Mouse (Mus musculus) liver, embryonic 16.5 days (tissue): ENCODE data around the gene Rsph1. TPM values are rescaled to one million over a fixed set of nuclear protein-coding genes. Genes with fewer than 3 reads are reported as not detected.

Experiments
- ATAC-seq: fragments of 200-750 bp; cut with Nextera tagmentation; 2 replicates; pipeline ENCODE4 v1.8.0; 2017; ENCODE audit warnings: low read depth, mild to moderate bottlenecking, moderate number of reproducible peaks, moderate library complexity
- H3K27ac ChIP-seq: fragments of 300-500 bp; sonication (generic); 2 replicates; pipeline ENCODE4 v1.5.1; 2014; ENCODE audit warnings: mild to moderate bottlenecking, low read length
- H3K27me3 ChIP-seq: fragments of 300-500 bp; sonication (generic); 2 replicates; pipeline ENCODE4 v1.6.1; 2014; ENCODE audit warnings: low read depth, low read length, mixed read lengths; ENCODE audit not compliant: control insufficient read depth, insufficient read depth
- H3K36me3 ChIP-seq: fragments of 300-500 bp; sonication (generic); 2 replicates; pipeline ENCODE4 v1.6.1; 2014; ENCODE audit warnings: mild to moderate bottlenecking; ENCODE audit not compliant: control insufficient read depth, insufficient read depth
- H3K4me1 ChIP-seq: fragments of 300-500 bp; sonication (generic); 2 replicates; pipeline ENCODE4 v1.6.1; 2014; ENCODE audit warnings: low read depth, low read length, mixed read lengths; ENCODE audit not compliant: control insufficient read depth
- H3K4me2 ChIP-seq: fragments of 300-500 bp; sonication (generic); 2 replicates; pipeline ENCODE4 v1.6.1; 2014; ENCODE audit warnings: low read depth, low read length, mixed read lengths
- H3K4me3 ChIP-seq: fragments of 300-500 bp; sonication (generic); 2 replicates; pipeline ENCODE4 v1.5.1; 2014; ENCODE audit warnings: low read depth, mild to moderate bottlenecking, low read length
- H3K9ac ChIP-seq: fragments of 300-500 bp; sonication (generic); 2 replicates; pipeline ENCODE4 v1.6.1; 2014; ENCODE audit warnings: low read depth, low read length
- H3K9me3 ChIP-seq: fragments of 300-500 bp; sonication (generic); replicated peaks from 2 replicates; pipeline ENCODE4 v1.6.1; 2016; ENCODE audit warnings: low read length; ENCODE audit not compliant: control insufficient read depth
- WGBS: fragments of 180-500 bp; shearing (Covaris S2); extraction: QIAGEN DNeasy Blood & Tissue Kit; methylation state at CpG from one replicate; pipeline ENCODE4 v1.1.7; 2014; ENCODE audit not compliant: insufficient replicate concordance; 5-methylcytosine and 5-hydroxymethylcytosine counted together
- polyA plus RNA-seq: library from polyadenylated mRNA; unstranded; fragments of >200 nt; fragmentation: Nextera tagmentation; extraction: Ambion mirVana; gene quantifications from 2 replicates; pipeline ENCODE4 v1.2.1, GENCODE M21; 2015

Gene Rsph1
- polyA plus RNA-seq, 1 experiment from 2014 or later = 0.19 TPM

GRCm38 (mm10) chr17:31258310-31258865 lies 18.8 kb downstream of the Rsph1 start:
- Histone ChIP-seq H3K4me2 (no peak overlapping the region), H3K4me1 (peaks cover 2% of the 10 kb centered on the region), H3K36me3 (no peaks in the 10 kb centered on the region), H3K4me3 (no peak overlapping the region), H3K27me3 (no peaks in the 10 kb centered on the region), H3K27ac (no peak overlapping the region), H3K9me3 (no peaks in the 10 kb centered on the region), H3K9ac (no peak overlapping the region)
- no peak for ATAC-seq
- WGBS = 67% methylated on average over 9 of the region's 9 CpGs

- Histone ChIP-seq H3K36me3 (no peaks in the 10 kb centered on the region), H3K9me3 (no peaks in the 10 kb centered on the region), H3K4me3 (no peak overlapping the region), H3K4me1 (peaks cover 2% of the 10 kb centered on the region), H3K27me3 (no peaks in the 10 kb centered on the region), H3K4me2 (no peak overlapping the region), H3K27ac (no peak overlapping the region), H3K9ac (no peak overlapping the region)
- WGBS = 74% methylated on average over 12 of the region's 12 CpGs
- no peak for ATAC-seq
These were observed 19.3 kb downstream of the Rsph1 start for GRCm38 (mm10) chr17:31257898-31258297.

- Histone ChIP-seq H3K4me1 (peaks cover 2% of the 10 kb centered on the region), H3K4me2 (no peak overlapping the region), H3K4me3 (no peak overlapping the region), H3K27me3 (no peaks in the 10 kb centered on the region), H3K9me3 (no peaks in the 10 kb centered on the region), H3K9ac (no peak overlapping the region), H3K27ac (no peak overlapping the region), H3K36me3 (no peaks in the 10 kb centered on the region)
- 37% methylated on average over 1 of the region's 1 CpGs for WGBS
- no peak for ATAC-seq
These were observed 20.0 kb downstream of the Rsph1 start for GRCm38 (mm10) chr17:31257149-31257548.

GRCm38 (mm10) chr17:31254463-31254931 lies 22.7 kb downstream of the Rsph1 start:
- no peaks in the 10 kb centered on the region for H3K4me1 ChIP-seq
- no peaks in the 10 kb centered on the region for H3K27me3 ChIP-seq
- no peaks in the 10 kb centered on the region for H3K9me3 ChIP-seq
- H3K27ac ChIP-seq = no peak overlapping the region
- no peaks in the 10 kb centered on the region for H3K36me3 ChIP-seq
- H3K9ac ChIP-seq = no peak overlapping the region
- WGBS = 19% methylated on average over 9 of the region's 9 CpGs
- H3K4me2 ChIP-seq = no peak overlapping the region
- peak; percentile 50; the same call in 1 of the 2 replicates for ATAC-seq
- no peak overlapping the region for H3K4me3 ChIP-seq

- H3K9me3 ChIP-seq = no peaks in the 10 kb centered on the region
- H3K36me3 ChIP-seq = no peaks in the 10 kb centered on the region
- ATAC-seq = no peak
- H3K27me3 ChIP-seq = no peaks in the 10 kb centered on the region
- H3K9ac ChIP-seq = no peak overlapping the region
- no peaks in the 10 kb centered on the region for H3K4me1 ChIP-seq
- WGBS = 56% methylated on average over 5 of the region's 5 CpGs
- no peak overlapping the region for H3K4me2 ChIP-seq
- H3K27ac ChIP-seq = no peak overlapping the region
- no peak overlapping the region for H3K4me3 ChIP-seq
These were observed 23.2 kb downstream of the Rsph1 start for GRCm38 (mm10) chr17:31253951-31254350.

GRCm38 (mm10) chr17:31247144-31247543 lies 30.0 kb downstream of the Rsph1 start:
- H3K4me1 ChIP-seq = no peaks in the 10 kb centered on the region; the same call in none of the 2 replicates
- H3K36me3 ChIP-seq = no peaks in the 10 kb centered on the region
- ATAC-seq = no peak
- 0 out of 2 replicates have a peak, but pooled peaks cover 4% of the 10 kb centered on the region for H3K9me3 ChIP-seq
- H3K27me3 ChIP-seq = no peaks in the 10 kb centered on the region
- no peak overlapping the region for H3K9ac ChIP-seq
- H3K27ac ChIP-seq = no peak overlapping the region
- H3K4me3 ChIP-seq = no peak overlapping the region
- 28% methylated on average over 5 of the region's 5 CpGs for WGBS
- no peak overlapping the region for H3K4me2 ChIP-seq

GRCm38 (mm10) chr17:31245321-31245720 lies 31.9 kb downstream of the Rsph1 start:
- Histone ChIP-seq H3K9ac (no peak overlapping the region), H3K4me3 (no peak overlapping the region), H3K27me3 (no peaks in the 10 kb centered on the region), H3K27ac (no peak overlapping the region), H3K4me1 (no peaks in the 10 kb centered on the region; the same call in none of the 2 replicates), H3K9me3 (0 out of 2 replicates have a peak, but pooled peaks cover 4% of the 10 kb centered on the region), H3K36me3 (no peaks in the 10 kb centered on the region; the same call in 1 of the 2 replicates), H3K4me2 (no peak overlapping the region)
- 0 out of 2 replicates have a peak, but pooled peaks have one; percentile 24 for ATAC-seq
- WGBS = 24% methylated on average over 5 of the region's 5 CpGs

GRCm38 (mm10) chr17:31242764-31243163 lies 34.4 kb downstream of the Rsph1 start:
- no peak for ATAC-seq
- Histone ChIP-seq H3K27me3 (no peaks in the 10 kb centered on the region), H3K9me3 (0 out of 2 replicates have a peak, but pooled peaks cover 4% of the 10 kb centered on the region), H3K4me3 (no peak overlapping the region), H3K4me2 (no peak overlapping the region), H3K4me1 (peaks cover 6% of the 10 kb centered on the region), H3K36me3 (no peaks in the 10 kb centered on the region; the same call in 1 of the 2 replicates), H3K27ac (no peak overlapping the region), H3K9ac (no peak overlapping the region)
- WGBS = 7% methylated on average over 1 of the region's 1 CpGs

- no peak for ATAC-seq
- Histone ChIP-seq H3K4me2 (no peak overlapping the region), H3K27me3 (no peaks in the 10 kb centered on the region), H3K27ac (no peak overlapping the region), H3K9ac (no peak overlapping the region), H3K9me3 (0 out of 2 replicates have a peak, but pooled peaks cover 4% of the 10 kb centered on the region), H3K36me3 (no peaks in the 10 kb centered on the region; the same call in none of the 2 replicates), H3K4me3 (no peak overlapping the region), H3K4me1 (peaks cover 6% of the 10 kb centered on the region)
- 67% methylated on average over 8 of the region's 8 CpGs for WGBS
These were observed 36.0 kb downstream of the Rsph1 start for GRCm38 (mm10) chr17:31241156-31241555.
